Mouse (Mus musculus) stomach, postnatal 0 days (tissue): ENCODE measurements around the gene Gsx1.

ENCODE experiments used
- CTCF ChIP-seq: IDR thresholded peaks from 2 replicates; pipeline ENCODE4 v1.5.1; 2016; ENCODE audit warnings: antibody characterized with exemption, low read depth, mild to moderate bottlenecking, moderate library complexity
- EP300 ChIP-seq: optimal IDR thresholded peaks from 2 replicates; pipeline ENCODE3; 2016; ENCODE audit warnings: antibody characterized with exemption

DNA sequence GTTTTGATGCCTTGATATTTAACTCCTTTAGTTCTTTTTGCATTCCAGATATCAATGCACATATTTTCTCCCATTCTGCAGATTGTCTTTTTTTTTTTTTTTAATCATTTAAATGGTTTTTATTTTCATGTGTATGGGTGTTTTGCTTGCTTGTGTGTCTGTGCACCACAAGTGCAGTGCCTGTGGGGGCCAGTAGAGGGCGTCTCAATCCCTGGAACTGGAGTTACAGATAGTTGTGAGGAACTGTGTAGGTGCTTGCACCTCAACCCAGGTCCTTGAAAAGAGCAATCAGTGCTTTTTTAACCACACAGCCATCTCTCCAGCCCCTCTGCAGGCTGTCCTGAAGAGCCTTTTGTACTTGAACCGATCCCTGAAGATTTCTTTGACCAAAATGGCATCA is 20.0 kb downstream of the Gsx1 start:
- TF ChIP-seq EP300: no peak
- peak; percentile 15; the same call in 1 of the 2 replicates for TF ChIP-seq CTCF
